Mouse (Mus musculus): ENCODE results near the gene Tagln2.

GRCm38 (mm10) chr1:172497428-172497827 lies 2.4 kb upstream of the Tagln2 start:
- TF ChIP-seq CTCF (IDR thresholded peaks at IDR 0.05; ENCODE audit: control insufficient read depth, insufficient read depth, insufficient read length) (no peak), FOSL1 (IDR thresholded peaks at IDR 0.05; ENCODE audit: insufficient read depth, low read length, poor library complexity, severe bottlenecking) (no peak), MYOD1 (IDR thresholded peaks at IDR 0.05; ENCODE audit: control insufficient read depth, insufficient read length, low read depth) (no peak), CEBPB (IDR thresholded peaks at IDR 0.05; ENCODE audit: low read depth) (no peak)
